Mouse (Mus musculus) c-Kit-positive CD71-negative TER-119-negative erythroid progenitor cells, embryonic 14.5 days (primary cell): ENCODE data around the gene Teddm2.
A peak's percentile ranks its signal among the peaks of the same experiment; 100 is the strongest.
"Not testable (repeated sequence)": the region's sequence is repeated elsewhere in the genome, so short reads cannot be mapped to it uniquely, and the experiment has no call there.

Experiments used
- DNase-seq: peaks from one replicate; pipeline ENCODE4 v3.0.0-alpha.2; 2013; ENCODE audit warnings: low read depth

The Teddm2 gene

DNA sequence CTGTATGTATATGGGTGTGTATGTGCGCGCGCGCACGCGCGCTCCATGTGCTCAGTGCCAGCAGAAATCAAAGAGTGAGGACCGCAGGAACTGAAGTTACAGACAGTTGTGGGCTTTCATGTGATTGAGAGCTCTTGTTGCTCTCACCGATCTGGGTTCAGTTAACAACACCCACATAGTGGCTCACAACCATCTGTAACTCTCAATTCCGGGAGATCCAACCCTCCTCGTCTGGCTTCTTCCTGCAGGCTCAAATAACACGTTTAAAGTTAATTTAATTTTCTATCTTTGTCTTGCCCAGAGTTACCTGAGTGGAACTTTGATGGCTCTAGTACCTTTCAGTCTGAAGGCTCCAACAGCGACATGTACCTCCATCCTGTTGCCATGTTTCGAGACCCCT is 4.2 kb upstream of the Teddm2 start:
- DNase-seq = no peak

DNA sequence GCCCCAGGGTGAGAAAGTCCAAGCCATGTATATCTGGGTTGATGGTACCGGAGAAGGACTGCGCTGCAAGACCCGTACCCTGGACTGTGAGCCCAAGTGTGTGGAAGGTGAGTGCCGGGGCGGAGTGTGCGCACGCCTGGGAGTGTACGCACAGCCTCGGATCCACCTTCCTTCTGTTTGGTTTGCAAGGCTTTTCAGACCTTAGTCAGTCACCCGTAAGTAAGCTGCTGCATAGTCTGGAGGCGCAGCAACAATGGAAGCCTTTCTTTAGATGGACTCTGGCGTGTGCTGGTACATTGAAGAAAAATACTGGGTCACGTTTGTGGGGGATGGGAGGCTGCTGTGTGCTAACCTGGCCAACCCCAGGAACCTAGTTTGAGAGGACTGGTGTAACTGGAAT is 3.0 kb upstream of the Teddm2 start:
- DNase-seq = no peak

DNA sequence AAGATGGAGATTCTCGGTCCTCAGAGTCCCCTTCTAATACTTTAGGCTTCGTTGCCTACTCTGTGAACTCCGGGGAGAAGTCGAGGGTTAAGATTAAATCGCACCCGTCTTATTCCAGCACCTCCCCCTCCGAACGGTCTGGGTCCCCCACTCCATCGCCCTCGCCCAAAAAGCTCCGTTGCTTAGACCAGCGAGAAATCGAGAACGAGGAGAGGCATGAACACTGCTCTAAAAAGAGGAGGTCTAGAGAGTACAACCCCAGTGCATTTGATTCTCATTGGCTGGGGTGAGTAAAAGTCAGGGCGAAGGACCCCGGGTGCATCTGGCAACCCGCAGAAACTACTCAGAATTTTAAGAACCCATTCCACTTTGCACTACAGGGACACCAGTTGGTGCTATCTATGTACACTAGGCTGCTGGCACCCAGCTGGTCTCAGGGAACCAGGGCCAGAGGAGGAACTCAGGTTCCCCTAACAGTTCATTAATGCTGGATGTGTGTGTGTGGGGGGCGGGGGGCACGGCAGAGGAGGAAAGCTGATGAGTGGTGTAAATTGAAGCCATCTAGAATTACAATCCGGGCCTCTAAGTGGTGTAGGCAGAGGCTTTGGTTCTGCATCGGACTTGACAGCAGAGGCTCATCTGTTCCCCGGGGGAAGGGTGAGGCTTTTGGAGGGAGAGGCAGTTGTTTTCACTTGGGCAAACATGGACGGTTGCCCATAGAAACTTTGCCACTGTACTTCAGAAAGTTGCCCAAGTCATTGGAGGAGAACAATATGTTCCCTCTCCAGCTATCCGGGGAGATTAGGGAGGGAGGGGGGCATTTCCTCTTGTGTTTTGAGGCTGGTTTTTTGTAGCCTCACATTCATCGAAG is 1.1 kb upstream of the Teddm2 start:
- DNase-seq = peak; percentile 31

DNA sequence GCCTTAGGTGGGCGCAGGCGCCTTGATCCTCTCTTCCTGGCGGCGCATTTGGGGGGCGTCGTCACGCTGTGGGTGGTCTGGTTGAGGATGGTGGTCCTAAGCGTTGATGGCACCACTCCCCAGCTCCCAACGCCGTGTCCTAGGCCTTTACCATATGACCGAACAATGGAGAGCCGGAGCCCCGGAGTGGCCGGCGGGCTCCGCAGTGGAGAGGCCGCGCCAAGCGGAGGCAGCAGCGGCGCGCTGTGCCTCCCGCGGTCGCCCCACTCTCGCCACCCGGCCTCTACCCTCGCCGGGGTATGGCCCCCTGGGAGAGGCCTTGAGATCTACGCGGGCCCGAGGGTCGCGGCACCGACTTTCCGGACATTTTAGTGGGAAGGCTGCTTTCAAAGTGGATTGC is 353 bp upstream of the Teddm2 start:
- no peak for DNase-seq

DNA sequence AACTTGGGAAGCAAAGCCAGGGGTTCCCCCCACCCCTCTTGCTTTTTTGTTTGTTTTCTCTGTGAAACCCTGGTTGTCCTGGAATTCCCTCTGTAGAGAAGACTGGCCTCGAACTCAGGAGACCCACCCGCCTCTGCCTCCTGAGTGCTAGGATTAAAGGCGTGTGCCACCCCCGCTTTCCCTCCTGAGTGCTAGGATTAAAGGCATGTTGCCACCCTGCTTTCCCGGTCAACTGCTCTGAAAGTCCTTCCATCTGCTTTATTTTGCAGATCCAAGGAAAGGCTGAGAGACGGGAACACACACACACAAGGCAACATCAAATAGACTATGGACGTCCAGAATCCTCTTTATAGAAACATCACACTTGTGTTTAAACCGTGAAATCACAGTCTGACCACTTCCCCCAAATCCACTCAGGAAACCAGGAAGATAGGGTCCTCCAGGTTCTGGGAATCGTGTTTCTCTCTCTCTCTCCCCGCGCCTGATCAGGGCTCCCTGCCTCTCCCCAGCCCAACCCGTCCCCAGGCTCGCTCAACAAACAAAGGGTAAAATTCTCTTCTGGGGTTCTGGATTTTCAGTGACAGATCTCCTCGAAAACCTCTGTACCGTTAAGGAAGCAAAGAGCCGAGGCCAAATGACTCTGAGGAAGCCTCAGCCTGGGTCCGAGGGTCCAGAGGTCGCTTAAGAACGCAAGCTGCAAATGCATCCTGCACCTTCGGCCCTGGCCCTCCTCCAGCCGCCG is 868 bp downstream of the Teddm2 start:
- DNase-seq = no peak

DNA sequence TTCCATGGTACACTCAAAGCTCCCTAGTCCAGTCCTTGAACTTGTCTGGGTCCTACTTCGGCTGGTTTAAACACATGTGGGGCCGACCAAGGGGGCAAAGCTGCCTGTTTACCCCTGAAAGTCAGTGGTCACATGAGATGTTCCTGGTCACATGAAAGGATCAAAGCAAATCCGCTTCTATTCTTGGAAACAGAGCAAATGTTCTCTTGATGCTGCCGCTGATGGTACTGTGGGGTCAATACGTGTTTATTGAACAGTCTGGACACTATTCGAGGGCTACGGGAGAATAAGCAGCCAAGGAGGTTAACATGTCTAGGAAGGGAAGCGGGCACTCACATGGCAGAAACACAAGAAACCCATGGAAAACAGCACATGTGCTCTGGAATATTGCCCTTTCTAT is 2.8 kb downstream of the Teddm2 start:
- no peak for DNase-seq

DNA sequence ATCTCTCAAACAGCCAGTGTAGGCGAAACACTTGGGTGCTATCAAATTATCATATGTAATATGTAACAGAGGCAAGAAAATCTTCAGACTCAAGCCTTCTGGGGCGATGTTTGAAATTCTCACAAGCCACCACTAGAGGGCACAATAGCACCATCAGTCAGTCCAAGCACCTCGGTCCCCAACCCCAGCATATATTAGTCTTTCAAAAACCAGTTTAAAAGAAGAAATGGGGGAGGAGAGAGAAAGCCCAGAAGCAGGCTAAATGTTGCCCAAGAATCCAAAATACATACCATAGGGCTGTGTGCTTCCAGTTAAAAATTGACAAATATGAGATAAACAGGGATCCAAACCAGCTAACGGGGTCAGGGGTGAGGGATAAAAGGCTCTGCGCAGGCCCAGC is 5.0 kb downstream of the Teddm2 start:
- DNase-seq = peak; percentile 63

DNA sequence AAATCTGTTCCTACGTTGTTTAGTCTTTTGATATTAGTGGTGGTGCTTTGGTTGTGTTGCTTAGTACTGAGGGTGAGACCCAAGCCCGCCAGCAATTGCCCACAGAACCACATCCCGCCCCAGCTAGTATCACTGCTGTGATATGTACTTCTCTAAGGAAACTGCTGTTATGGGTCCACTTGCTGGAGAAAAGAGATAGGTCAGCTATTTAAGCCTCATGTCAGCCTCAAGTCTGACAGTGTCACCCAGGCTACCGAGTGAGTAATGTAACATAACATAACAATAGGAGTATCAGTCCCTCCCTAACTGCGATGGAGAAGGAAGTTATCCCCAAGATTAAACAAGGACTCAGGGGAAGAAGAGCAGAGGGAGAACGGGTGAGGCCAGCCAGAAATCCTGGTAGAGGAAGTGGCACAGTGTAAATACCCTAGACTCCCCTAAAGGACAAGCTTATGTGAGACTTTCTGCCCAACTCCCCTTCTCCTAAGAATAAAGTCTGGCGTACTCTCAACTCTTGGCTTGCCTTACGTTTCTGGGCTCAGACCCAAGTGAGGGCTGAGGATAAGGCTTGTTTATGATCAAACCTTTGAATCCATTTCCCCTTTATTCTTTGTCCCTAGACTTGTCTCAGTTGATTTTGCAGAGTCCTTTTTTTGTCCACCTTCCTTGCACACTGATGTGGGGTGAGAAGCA is 5.7 kb downstream of the Teddm2 start:
- no peak for DNase-seq

DNA sequence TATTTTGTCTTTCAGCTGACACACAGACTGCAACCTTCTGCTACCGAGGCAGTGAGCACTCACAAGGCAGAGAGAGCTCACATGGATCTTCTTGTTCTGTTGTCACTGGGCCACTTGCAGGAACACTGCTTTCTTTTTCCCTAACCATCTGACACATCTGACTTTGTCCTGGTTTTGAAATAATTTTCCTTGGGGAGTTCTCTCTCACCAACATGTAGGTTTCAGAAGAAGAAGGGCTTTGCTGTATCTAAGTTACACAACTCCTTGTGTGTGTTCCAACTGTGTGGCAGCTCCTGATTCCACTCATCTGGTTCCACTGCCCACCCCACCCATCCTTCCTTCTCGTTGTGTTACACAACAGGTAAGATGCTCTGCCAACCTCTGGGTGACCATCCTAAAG is 6.3 kb downstream of the Teddm2 start:
- DNase-seq = no peak

DNA sequence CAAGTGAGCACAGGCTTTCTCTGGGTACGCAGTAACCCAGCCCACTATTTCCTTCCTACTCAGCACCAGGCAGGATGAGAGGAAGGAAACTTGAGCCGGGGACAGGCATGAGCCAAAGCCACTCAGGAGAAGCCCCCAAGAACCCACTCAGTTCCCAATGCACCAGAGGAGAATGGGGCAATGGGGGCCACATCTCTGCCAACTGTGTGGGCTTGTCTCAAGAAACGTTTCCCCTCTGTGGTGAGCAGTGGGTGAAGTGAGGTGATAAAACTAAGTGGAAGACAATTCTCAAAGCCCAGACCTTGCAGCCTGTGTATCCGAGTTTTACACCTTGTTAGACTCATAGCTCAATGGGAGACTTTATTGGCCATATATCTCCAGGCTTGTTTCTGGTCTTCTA is 8.6 kb downstream of the Teddm2 start, which contains the start of gene Teddm1a:
Teddm1a (plus strand) TSS at position 301 of the 400 bp plus-strand sequence.
- no peak for DNase-seq

DNA sequence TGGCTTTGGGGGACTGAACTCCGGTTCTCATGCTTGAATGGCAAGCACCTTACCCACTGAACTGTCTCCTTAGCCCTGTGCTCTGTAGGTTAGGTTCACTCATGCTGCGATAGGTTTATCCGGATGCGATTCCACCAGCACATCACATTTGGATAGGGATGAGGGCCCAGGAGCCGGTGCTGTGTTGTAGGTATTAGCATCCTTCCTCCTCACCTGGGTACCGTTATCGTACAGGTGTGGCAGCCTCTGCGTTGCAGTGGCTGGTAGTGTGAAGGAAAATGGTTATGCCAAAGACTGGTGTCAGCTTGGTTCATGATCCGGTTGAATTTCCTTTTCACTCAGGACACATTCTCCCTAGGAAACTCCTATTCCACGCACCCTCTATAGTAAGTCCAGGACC is 9.9 kb downstream of the Teddm2 start:
- no peak for DNase-seq

DNA sequence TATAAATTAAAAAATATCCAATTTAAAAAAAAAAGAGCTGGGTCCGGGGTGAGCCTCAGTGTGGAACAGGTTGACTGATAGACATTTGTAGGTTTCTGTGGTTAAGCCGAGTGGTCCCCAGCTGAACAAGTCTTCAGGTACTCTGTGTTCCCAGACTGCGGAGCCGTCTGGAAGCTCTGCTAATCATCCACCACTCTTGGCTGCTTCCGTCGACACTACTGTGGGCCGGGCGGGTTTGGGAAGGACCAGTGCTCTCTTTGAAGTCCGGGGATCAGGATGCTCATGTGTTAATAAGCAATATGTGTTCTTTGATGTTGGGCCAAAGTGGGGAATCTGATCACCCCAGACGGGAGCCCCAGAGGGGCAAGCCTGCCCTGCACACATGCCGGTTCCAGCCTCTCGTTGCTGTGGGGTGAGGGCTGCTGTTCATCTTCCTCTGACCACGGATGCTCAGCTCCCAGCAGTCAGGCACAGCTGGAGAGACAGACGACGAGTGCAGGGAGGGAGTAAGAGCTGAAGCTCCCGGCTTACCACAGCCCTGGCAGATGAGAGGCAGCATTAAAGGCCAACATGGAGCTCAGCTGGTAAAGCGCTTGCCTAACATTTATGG is 13.9 kb downstream of the Teddm2 start:
- no peak for DNase-seq

DNA sequence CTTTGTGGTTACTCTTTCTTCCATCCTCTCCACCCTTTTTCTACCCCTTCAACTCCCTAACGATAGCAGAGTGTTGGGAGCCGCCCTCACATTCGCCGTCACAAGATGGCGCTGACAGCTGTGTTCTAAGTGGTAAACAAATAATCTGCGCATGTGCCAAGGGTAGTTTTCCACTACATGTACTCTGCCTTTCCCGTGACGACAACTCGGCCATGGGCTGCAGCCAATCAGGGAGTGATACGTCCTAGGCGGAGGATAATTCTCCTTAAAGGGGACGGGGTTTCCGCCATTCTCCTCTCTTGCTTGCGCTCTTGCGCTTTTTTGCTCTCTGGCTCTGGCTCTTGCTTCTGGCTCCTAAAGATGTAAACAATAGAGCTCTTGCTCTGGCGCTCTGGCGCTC is 19.6 kb downstream of the Teddm2 start:
- not testable (repeated sequence) for DNase-seq

DNA sequence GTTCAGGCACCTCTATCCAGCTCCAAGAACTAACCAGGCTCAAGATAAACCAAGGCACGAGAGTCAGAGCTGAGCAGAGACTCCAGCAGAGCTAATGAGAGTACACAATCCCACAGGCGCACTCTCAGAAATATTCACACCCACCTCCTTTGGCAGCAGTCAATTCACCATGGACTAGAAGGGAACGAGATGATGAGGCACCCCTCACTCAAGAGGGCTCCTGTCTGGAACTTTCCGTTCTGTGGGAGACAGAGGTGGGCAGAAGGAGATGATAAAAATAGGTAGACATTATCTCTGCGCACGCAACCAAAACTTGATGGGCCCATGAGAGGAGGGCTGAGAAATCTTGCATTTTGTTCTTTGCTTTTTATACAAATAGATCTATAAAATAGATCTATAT is 26.0 kb downstream of the Teddm2 start, which contains the start of gene Teddm1b:
Teddm1b (plus strand) TSS at position 301 of the 400 bp plus-strand sequence.
- no peak for DNase-seq

DNA sequence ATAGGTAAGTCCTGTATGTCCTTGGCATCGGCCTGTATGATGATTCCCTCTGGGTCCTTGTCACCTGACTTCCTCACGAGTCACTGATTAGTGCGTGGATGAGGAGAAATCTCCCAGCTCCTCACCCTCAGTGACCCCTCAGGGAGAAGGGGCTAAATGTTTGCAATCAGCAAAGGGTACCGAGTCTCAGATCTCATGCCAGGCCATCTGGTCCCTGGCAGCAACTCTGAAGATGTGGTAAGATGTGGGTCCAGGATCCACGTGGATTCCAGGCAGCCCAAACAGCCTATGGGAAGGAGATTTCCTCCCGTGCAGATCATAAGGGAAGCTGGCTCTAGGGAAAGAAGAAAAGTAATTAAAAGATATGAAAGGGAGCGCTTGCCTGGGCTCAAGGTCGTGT is 44.1 kb downstream of the Teddm2 start:
- no peak for DNase-seq

DNA sequence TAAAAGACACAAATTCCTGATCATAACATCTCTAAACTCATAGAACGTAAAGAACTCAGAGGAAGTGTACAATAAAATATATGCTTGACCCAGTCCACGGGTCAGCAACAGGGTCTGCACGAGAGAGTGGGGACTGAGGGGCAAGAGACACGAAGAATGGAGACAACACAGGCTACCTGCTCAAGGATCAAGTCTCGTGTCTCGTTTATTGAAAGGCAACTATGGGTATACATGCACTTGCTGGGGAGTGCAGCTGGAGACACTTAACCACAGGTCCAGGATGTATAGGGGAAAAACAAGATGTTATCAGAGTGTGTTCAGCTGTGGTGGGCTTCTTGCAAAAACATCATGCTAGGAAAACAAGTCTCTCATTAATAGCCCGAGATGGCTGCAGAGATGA is 47.3 kb downstream of the Teddm2 start:
- DNase-seq = not testable (repeated sequence)

DNA sequence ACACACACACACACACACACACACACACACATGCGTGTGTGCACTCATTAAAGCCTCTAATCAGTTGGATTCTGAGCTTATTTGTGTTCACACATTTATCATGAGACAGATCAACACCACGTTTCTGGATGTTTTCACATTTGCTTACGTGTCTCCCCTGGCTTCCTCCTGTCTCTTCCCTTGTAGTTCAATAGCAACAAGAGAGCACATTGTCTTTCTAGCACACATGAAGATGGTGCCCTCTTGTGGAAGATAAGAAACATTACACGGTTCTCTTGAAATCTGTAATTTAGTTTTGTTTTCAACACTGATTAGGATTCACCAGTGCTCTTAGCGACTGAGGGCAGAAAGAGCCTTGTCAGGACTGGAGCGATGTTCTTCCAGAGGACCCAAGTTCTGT is 53.2 kb downstream of the Teddm2 start:
- no peak for DNase-seq

DNA sequence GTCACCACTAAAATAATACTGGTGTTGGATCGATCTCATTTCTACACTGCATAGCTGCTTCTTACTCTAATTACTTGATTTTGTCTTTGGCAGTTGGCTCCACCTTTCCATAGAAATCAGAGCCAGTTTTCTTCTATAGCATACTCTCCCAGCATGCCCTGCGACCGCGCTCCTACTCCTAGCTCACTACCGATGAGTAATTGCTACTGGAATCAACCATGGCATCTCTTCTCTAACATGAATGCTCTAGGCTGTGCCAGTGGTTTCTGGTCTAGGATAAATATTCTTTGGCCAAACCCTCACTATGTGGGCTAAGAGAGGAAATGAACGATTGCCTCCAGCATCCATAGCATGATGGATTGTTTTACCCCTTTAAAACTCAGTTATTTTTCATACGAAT is 53.6 kb downstream of the Teddm2 start:
- DNase-seq = no peak

DNA sequence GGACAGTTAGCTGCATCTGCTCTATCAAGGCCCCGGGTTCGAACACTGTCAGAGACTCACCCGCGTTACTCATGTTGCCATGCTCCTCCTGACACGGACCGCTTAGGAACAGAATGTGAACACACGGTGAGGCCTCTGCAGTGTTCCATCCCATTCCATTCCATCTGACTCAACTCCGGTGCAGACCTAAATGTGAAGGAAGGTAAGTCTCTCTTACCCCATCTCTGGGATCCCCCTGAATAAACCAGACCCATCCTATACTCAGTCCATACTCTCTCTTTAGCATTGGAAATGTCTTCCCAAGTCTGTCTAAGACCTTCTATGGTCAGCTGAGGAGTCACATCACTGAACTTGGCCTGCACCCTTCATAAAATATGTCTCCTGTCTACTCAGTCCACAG is 56.0 kb downstream of the Teddm2 start, which contains the start of gene Rgsl1:
Rgsl1 (minus strand) TSS at position 101 of the 400 bp plus-strand sequence.
- no peak for DNase-seq

DNA sequence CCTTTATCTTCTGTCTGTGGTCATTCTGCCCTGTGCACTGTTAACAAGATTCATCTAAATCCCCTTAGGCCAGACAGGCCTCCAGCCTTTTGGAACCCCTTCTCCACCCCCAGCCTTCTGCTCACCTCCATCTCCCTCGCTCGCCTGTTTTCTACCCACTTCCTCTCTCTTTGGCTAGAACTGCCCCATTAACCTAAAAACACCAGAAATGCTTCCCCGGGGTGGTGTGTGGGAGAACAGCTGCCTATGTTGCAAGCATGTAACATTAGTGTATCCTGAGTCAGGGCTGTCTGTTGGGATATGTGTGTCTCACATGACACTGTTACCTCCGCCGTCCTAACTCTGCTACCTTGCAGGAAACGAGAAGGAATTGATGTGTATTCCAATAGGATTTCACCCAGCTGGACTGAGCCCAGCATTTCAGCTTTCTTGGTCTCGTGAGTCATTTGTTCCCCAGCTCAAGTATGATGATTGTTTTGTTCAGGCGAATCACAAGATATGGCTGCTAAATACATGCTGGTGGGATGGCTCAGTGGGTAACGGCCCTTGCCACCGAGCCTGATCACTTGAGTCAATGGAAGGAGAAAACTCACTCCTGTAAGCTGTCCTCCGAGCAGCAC is 57.8 kb downstream of the Teddm2 start:
- DNase-seq = no peak

DNA sequence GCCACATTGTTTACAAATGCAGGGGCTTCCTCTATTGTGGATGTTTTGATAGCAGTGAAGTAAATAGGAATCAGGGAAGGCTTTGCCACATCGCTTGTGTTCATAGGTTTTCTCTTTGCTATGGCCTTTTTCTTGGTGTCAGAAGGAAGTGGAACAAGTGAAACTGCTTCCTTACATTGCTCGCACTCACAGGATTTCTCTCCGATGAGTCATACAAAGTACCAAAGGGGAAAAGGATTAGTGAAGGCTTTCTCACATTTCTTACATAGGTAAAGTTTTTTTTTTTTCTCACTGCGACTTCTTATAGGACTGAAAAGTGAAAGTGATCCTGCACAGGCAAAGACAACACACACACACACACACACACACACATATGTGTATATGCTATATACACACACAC is 64.0 kb downstream of the Teddm2 start:
- no peak for DNase-seq

DNA sequence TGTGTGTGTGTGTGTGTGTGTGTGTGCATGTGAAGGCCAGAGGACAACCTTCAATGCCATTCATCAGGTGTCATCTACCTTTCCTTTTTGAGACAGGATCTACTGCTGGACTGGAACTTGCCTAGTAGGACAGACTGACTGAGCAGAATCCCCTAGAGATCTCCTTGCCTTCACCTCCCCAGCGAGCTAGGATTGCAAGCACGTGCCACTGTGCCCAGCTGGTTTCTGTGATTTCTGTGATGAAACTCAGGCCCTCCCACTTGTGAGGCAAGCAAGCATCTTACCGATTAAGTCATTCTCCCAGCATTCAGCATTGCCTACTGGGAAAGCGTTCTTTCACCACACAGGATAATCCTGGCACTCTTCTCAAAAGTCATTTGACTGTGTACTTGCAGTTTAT is 69.3 kb downstream of the Teddm2 start:
- DNase-seq = no peak
